Mouse (Mus musculus) urinary bladder, adult 2 months (tissue): ENCODE measurements around the gene St8sia1. TPM values are rescaled to one million over a fixed set of nuclear protein-coding genes. Genes with fewer than 3 reads are reported as not detected.

Experiments
- DNase-seq: peaks from one replicate; pipeline ENCODE4 v3.0.0; 2022; ENCODE audit warnings: low spot score
- polyA plus RNA-seq: library from polyadenylated mRNA; depleted of rRNA; stranded (reverse); fragments of >200 nt; gene quantifications from 2 replicates; pipeline ENCODE4 v1.2.3, GENCODE M21; 2012

St8sia1 gene
- polyA plus RNA-seq, 1 experiment, result 0.07 TPM

DNA sequence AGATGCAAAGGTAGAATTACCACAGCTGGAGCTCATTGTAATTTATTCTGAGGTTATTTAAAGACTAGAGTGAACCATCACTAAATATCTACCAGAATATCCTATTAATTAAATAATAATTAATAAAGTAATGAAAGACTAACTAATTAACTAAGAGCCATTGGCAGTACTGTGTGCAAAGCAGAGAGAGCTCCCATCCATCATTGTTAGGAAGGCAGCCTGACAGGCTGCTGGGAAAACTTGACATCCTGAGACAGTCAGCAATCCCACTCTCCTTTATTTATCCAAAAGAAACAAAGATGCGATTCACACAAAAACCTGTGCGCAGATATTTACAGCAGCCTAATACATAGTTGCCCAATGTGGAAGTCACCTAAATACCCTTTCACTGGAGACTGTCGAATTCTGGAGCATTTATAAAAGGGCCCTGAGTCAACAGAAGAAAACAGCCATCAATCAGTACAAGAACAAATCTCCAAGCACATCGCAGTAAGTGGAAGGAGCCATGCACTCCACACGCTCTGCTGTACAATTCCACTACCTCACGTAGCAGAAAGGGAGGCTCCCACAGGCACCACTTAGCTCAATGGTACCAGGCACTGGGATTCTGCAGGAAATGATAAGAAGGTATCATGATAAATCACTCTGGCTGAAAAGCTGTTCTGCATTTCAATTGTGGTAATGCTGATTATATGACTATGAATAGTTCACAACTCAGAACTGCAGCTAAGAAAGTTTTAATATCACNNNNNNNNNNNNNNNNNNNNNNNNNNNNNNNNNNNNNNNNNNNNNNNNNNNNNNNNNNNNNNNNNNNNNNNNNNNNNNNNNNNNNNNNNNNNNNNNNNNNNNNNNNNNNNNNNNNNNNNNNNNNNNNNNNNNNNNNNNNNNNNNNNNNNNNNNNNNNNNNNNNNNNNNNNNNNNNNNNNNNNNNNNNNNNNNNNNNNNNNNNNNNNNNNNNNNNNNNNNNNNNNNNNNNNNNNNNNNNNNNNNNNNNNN lies 15.7 kb upstream of the St8sia1 start:
- no peak for DNase-seq

DNA sequence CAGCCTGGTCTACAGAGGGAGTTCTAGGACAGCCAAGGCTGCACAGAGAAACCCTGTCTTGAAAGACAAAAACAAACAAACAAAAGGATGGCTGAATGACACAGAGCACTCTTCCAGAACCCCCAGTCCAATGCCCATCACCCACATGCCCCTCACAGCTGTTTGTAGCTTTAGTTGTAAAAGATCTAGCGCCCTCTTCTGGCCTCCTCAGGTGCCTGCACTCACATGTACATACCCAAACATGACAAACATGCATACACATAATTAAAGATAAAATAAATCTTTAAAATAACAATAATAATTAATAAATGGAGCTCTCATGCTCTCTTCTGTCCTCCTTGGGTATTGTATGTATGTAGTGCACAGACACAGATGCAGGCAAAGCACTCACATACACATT lies 13.0 kb upstream of the St8sia1 start:
- DNase-seq, result no peak

DNA sequence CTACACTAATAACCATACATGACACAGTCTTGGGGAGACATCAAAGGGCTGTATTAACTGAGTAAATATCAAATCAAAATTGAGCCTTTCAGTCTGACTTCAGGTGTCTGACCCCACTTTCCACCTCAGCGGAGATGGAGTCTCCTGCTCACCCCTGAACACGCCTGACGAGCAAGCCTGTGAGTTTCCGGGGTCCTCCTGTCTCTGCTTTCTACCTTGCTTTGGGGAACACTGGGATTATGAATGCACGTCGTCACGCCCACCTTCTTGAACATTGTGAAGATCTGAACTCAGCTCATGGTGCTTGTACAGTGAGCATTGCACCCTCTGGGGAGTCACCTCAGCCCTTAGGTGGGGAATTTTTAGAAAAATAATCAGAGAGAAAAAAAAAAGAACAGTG lies 9.0 kb upstream of the St8sia1 start:
- no peak for DNase-seq

GRCm38 (mm10) chr6:142972205-142972604 lies 8.0 kb upstream of the St8sia1 start:
- DNase-seq, result no peak

GRCm38 (mm10) chr6:142967407-142967806 lies 3.2 kb upstream of the St8sia1 start:
- no peak for DNase-seq

GRCm38 (mm10) chr6:142964531-142965385 lies 506 bp upstream of the St8sia1 start:
- DNase-seq, result no peak

DNA sequence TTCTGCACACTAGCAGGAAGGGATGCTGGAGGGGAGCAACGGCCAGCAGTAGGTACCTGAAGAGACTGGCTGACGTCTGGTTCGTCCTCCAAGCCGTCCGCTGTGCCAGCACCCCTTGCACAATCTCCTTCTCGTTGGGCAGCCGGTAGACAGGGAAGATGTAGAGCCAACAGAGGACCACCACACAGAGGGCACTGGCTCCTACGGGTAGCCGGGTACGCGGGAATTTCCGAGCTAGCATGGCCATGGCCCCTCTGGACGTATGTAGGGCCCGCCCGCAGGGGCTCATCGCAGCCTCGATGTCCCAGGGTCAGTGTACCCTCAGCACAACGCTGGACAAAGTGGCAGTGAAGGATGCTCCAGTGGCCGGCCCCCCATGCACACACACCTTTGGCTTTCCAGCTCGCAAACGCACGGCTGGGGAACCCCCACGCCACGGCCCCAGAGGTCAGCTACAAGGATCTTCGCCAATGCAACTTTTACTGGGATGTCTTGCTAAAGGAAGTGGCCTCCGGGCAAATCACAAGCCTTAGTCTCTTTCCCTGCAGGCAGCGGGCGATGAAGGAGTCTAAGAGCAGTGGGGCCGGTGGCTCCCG lies 674 bp downstream of the St8sia1 start:
- DNase-seq, result no peak

DNA sequence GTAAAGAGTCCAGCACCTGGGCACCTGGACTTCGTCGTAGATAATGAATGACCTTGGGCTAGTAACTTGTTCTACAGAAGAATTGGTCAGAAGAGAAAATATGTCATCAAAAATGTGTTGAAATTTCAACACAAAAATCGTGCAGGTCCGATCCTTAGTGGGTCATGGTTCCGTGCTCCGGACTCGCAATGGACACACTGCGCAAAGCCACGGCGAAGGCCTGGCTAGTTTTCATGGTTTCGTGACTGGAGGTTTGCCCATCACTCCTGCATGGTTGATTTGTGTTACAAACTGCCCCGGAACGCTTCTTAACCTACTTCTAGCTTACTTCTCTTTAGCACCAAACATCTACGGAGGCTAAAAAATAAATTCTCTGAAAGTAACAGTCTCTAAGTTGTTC lies 1.4 kb downstream of the St8sia1 start:
- DNase-seq, result no peak

GRCm38 (mm10) chr6:142962476-142962875 lies 1.8 kb downstream of the St8sia1 start:
- DNase-seq, result no peak

DNA sequence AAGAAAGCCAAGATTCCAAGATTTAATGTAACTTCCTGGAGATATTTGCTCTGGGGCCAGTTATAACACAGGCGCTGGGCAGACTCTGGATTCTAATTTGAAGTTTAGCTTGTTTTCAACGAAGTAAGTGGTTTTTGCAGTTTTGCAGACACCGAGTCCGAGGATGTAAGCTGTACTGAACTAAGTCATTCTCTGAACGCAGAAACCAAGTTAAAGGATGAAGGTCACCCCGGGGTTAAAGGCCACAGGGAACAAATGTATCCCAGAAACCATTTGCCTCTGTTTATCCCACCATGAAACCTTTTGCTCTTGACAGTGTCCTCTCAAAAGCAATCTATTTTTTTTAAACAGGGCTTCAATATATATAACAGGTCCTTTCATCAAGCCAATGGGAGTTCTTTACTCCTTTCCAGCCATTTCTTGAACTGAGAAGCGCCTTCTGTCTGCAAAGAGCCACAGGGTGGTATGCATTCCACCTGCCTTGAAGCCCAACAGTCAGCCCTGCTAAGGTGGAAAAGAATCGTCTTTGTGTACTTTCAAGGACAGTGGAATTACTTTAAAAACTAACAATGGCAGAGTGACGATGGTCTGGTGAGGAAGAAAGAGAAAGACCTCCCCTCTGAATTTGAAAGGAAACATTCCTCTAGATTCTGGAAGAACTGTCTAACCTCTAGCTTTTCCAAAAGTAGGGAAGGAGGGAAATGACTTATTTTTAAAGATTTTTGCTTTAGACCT lies 2.4 kb downstream of the St8sia1 start:
- no peak for DNase-seq

DNA sequence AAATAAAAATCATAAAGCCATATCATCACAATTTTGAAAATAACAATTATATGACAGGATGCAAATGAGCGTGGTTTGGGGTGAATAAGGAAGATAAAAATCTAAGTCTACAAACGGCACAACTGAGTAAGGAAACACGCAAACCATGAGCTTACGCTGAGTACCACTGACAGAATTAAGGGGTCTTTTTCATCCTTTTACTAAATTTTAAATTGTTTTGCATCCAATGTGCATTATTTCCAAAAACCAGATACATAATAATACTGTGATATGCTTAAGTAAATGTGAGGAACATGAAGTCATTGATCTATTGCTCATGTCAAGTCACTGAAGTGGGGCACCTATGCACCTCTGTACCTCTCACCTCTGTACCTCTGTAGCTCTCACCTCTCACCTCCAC lies 7.7 kb downstream of the St8sia1 start:
- DNase-seq, result no peak

DNA sequence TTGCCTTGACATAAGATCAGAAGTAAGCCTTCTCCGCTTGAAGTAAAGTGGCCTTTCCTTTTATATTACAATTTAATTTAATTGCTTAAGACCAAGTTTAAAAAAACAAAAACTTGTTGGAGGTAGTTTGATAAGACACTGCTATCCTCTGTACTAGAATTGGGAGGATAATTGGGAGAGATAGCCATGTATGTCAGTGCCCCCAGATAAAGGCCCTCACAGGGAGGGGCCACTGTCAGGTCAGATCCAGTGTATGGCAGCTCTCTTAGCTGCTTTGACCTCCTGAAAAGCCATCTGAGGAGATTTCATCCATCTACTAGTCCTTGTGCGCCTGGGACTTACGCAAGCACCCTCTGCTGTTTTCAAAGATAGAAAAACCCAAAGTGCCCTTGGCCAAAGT lies 9.0 kb downstream of the St8sia1 start:
- DNase-seq, result no peak

DNA sequence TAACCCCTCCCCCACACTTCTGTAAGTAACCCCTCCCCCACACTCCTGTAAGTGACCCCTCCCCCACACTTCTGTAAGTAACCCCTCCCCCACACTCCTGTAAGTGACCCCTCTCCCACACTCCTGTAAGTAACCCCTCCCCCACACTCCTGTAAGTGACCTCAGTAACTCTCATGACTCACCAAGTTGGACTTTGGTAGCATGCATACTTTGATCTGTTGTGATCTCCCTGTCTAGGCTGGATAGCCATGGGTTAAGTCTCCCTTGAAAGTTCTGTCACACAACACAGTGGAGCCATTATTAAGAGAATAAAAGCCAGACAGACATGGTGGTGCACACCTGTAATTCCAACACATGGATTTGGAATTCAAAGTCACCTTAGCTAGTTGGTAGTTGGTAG lies 11.1 kb downstream of the St8sia1 start:
- DNase-seq, result no peak

DNA sequence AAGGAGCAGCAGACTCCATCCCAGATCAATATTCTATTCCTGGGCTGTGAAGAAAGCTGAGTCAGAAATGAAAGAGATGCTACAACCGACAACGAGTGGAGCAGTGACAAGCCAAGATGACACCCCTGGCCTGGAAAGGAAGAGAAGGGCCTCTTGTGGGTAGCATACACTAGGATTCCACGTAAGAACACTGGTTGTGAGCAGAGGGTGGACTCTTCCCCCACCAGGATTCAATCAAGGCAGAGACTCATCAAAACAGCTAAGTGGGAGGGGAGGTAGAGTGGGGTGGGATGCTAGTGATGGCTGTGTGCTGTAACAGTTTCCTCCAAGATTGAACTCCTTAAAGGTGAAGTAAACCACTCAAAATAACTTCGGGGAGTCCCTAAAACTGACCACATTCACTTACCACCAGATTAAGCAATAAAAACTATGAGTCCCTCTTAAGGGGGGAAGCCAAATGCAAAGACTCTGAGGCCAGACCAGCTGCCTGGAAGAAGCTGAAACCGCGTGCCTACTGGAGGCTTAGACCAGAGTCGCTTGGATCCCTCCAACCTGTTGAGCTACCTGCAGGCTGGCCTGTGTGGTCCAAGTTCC lies 11.8 kb downstream of the St8sia1 start:
- no peak for DNase-seq

- DNase-seq, result no peak
Observed at GRCm38 (mm10) chr6:142951564-142952308, 12.5 kb downstream of the St8sia1 start.

GRCm38 (mm10) chr6:142950354-142950753 lies 13.9 kb downstream of the St8sia1 start:
- DNase-seq, result no peak

DNA sequence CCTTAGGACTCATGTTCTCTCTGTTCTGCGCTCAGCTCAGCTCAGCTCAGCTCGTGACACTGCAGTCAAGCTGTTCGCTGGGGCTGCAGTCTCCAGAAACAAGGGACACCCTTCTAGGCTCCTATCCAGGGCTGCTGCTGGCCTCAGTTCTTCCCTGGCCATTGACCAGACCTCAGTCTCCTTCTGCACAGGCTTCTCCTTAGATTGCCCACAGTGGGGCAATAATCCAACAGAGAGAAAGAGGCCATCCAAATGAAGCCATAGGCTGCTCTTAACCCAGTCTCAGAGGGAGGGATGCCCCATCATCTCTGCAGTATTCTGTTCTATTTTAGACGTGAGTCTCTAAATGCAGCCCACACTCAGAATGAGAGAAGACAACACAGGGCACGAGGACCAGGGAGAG lies 15.3 kb downstream of the St8sia1 start:
- no peak for DNase-seq

DNA sequence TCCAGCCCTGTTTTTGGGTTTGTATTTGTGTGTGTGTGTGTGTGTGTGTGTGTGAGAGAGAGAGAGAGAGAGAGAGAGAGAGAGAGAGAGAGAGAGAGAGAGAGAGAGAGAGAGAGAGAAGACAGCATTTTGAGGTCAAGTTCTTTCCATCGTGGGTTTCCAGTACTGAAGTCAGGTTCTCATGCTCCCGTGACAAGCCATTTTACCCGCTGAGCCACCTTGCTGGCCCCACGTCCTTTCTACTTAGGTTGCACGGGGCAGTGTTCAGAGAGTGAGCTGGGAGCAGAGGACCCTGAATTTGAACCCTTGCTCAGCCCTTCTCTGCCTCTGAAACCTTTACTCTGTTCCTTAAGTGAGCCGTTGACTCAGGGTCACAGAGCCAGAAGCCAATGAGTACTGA lies 17.2 kb downstream of the St8sia1 start:
- no peak for DNase-seq

GRCm38 (mm10) chr6:142946069-142946871 lies 18.0 kb downstream of the St8sia1 start:
- DNase-seq, result no peak

- DNase-seq, result no peak
Observed at GRCm38 (mm10) chr6:142945461-142945860, 18.8 kb downstream of the St8sia1 start.
